Mouse (Mus musculus) cortical plate, adult 2 months (tissue): ENCODE results near the gene 1700008O03Rik. TPM values are rescaled to one million over a fixed set of nuclear protein-coding genes. Genes with fewer than 3 reads are reported as not detected.
A peak's percentile ranks its signal among the peaks of the same experiment; 100 is the strongest.

Source experiments
- H3K27ac ChIP-seq: fragments of 200-500 bp; 2 replicates; pipeline ENCODE4 v1.5.1; 2012; ENCODE audit warnings: low read length, control low read depth, inconsistent platforms; ENCODE audit not compliant: insufficient read depth
- H3K4me1 ChIP-seq: fragments of 200-500 bp; 2 replicates; pipeline ENCODE4 v1.6.1; 2011; ENCODE audit warnings: low read length; ENCODE audit not compliant: control insufficient read depth, insufficient read depth
- H3K4me3 ChIP-seq: fragments of 200-500 bp; 2 replicates; pipeline ENCODE4 v1.5.1; 2011; ENCODE audit warnings: mild to moderate bottlenecking, low read length, control low read depth; ENCODE audit not compliant: insufficient read depth
- CTCF ChIP-seq: fragments of 200-500 bp; IDR thresholded peaks from 2 replicates; pipeline ENCODE4 v1.5.1; 2011; ENCODE audit warnings: mild to moderate bottlenecking, control low read depth, low read length; ENCODE audit not compliant: insufficient read depth; ENCODE audit errors: extremely low read depth
- POLR2A ChIP-seq: fragments of 200-500 bp; IDR thresholded peaks from 2 replicates; pipeline ENCODE4 v1.6.1; 2011; ENCODE audit warnings: mild to moderate bottlenecking, low read length, control low read depth; ENCODE audit not compliant: insufficient read depth; ENCODE audit errors: extremely low read depth
- polyA plus RNA-seq: library from polyadenylated mRNA; depleted of rRNA; stranded (reverse); fragments of >200 nt; gene quantifications from 2 replicates; pipeline ENCODE4 v1.2.3, GENCODE M21; 2012

Gene 1700008O03Rik
- polyA plus RNA-seq, 1 experiment, result 3.7 TPM

DNA sequence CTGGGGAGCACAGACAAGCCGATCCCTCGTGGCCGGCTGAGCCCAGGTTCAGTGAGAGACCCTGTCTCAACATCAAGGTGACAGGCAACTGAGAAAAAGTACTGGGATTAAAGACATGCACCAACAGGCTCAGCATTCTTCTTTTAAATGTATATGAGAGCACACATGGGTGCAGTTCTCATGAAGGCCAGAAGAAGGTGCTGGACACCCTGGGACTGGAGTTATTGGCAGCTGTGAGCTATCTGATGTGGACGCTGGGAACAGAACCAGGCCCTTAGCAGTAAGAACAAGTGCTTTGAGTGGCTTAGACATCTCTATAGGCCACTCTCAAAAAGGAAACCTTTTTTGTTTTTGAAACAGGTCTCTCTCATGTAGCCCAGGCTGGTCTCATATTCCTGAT, 25.5 kb upstream of the 1700008O03Rik start:
- H3K4me1 ChIP-seq, result no peaks in the 10 kb centered on the region
- no peak for TF ChIP-seq POLR2A
- no peak for TF ChIP-seq CTCF
- no peak overlapping the region for H3K4me3 ChIP-seq
- H3K27ac ChIP-seq, result no peak overlapping the region

DNA sequence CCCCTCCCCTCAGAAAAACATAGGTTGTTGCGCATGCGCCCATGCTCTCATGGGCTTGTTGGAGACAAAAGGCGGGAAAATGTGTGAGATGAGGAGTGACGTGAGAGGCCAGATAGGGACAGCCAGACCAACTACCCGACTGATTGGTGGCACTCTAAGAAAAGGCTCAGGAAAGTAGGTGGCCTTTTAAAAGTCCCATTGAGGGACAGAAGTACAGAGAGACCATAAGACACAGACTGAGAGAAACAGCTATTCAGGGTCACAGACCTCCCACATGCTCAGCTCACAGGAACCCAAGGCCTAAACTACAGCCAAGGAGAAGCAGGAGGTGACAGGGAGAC, 20.4 kb upstream of the 1700008O03Rik start:
- Histone ChIP-seq H3K4me1 (no peaks in the 10 kb centered on the region), H3K27ac (no peak overlapping the region), H3K4me3 (no peak overlapping the region)
- no peak for TF ChIP-seq CTCF
- TF ChIP-seq POLR2A, result no peak

DNA sequence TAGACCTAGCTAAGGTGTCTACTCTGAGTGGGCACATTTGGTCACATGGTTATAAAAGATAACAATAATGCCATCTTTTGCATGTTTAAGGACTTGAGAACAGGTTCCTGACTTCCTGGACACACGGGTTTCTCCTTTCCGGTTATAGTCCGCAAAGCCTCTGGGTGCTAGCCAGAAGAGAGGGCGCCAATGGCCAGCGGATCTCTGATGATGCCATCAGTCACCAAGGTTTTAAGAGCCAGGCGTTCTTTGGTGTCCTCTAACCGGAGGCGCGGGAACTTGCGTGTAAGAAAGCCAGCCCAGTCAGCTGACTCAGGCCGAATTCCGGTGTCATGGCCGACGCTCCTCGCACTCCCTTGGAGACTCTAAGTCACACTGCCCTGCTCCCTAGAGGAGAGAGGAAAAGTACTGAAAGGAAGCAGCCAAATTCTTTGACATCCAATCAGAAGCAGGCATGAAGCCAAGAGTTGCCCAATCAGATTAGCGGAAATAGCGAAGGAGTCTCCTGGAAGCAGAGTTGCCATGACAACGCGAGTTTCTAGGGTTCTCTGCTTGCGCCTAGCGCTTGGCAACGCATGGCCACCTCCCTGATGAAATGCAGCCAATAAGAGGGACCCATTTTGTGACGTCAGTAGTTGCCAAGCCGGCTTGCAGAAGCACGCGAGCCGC, 19.9 kb upstream of the 1700008O03Rik start:
- TF ChIP-seq POLR2A (peak; percentile 79), CTCF (no peak)

DNA sequence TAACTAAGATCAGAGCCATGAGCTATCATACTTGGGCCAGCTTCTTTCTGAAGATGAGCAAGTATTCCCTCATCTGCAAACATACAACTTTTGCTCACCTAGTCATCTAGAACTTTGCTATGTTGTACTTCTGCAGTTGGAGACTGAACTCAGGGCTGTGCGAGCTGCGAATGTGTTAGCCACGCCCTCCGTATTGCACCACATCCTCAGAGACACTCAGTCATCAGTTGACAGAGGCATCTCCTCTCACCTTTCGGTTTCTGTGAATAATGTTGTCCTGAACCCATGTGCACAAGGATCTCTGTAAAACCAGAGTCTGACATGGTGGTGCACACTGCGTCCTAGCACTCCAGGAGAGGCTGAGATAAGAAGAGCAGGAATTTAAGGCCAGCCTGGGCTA, 16.1 kb upstream of the 1700008O03Rik start:
- TF ChIP-seq POLR2A, result no peak
- TF ChIP-seq CTCF, result no peak
- no peak overlapping the region for H3K4me3 ChIP-seq
- no peaks in the 10 kb centered on the region for H3K4me1 ChIP-seq
- H3K27ac ChIP-seq, result no peak overlapping the region

More for the DNA sequence above, 19.9 kb upstream of the 1700008O03Rik start:
- Histone ChIP-seq H3K4me1 (no peaks in the 10 kb centered on the region), H3K27ac (no peak overlapping the region), H3K4me3 (peak overlapping the region; percentile 3)

DNA sequence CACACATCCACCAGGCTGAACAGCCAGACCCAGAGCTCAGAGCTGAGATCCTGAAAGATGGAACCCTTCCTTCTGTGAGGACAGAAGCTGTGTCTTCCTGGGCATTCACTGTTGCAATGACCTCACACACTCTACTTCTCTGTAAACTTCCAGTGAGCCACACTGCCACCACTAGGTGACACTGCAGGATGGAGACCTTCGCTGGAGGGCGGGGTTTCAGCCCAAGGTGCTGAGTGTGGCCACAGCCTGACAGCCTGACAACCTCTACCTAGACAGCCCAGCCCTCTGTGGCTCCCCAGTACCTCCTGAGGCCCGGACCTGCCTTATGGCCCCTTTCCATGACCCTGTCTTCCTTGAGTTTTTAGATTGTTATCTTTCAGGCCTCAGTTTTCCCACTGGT, 12.9 kb upstream of the 1700008O03Rik start:
- TF ChIP-seq CTCF (peak; percentile 66), POLR2A (no peak)
- Histone ChIP-seq H3K27ac (no peak overlapping the region), H3K4me1 (no peaks in the 10 kb centered on the region), H3K4me3 (no peak overlapping the region)

DNA sequence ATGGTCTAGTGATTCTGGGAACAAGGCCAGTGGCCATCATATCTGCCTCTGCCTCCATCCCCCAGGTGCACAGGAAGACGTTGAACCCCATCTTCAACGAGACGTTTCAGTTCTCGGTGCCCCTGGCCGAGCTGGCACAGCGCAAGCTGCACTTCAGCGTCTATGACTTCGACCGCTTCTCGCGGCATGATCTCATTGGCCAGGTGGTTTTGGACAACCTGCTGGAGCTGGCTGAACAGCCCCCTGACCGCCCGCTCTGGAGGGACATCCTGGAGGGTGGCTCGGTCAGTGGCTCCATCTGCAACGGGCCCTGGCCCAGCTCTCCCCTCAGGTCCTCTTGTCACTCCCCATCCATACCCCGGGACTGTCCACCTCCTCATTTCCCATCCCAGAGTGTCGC, 7.7 kb upstream of the 1700008O03Rik start:
- no peaks in the 10 kb centered on the region for H3K4me1 ChIP-seq
- TF ChIP-seq POLR2A (no peak), CTCF (no peak)
- H3K4me3 ChIP-seq, result no peak overlapping the region
- H3K27ac ChIP-seq, result no peak overlapping the region

DNA sequence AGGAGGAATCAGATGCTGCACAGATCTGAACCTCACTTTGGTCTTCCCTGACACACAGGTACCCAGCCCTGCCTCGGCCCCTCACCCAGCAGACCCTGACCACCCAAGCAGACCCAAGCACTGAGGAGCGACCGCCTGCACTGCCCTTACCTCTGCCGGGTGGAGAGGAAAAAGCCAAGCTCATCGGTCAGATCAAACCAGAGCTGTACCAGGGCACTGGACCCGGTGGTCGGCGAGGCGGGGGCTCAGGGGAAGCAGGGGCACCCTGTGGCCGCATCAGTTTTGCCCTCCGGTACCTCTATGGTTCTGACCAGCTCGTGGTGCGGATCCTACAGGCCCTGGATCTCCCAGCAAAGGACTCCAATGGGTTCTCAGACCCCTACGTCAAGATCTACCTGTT, 6.7 kb upstream of the 1700008O03Rik start:
- no peak overlapping the region for H3K27ac ChIP-seq
- TF ChIP-seq POLR2A (no peak), CTCF (no peak)
- no peak overlapping the region for H3K4me3 ChIP-seq
- no peaks in the 10 kb centered on the region for H3K4me1 ChIP-seq

DNA sequence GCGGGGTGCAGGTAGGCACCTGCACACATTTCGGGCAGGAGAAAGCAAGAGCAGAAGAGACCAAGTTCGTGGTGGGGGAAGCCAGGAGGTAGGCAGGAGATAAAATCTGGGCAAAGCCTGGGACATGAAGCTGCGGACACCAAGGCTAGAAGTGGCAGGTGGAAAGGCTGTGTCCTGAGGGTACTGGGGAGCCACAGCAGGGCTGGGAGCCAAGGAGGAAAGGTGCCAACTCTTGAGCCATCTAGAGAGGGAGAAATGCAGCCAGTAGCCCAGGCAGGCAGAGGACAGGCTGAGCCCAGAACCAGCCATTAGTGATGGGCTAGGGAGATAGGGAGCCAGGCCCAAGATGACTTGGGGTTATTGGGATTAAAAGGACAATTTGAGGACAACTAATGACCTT, 6.2 kb upstream of the 1700008O03Rik start:
- Histone ChIP-seq H3K27ac (no peak overlapping the region), H3K4me1 (no peaks in the 10 kb centered on the region), H3K4me3 (no peak overlapping the region)
- TF ChIP-seq POLR2A (no peak), CTCF (no peak)

DNA sequence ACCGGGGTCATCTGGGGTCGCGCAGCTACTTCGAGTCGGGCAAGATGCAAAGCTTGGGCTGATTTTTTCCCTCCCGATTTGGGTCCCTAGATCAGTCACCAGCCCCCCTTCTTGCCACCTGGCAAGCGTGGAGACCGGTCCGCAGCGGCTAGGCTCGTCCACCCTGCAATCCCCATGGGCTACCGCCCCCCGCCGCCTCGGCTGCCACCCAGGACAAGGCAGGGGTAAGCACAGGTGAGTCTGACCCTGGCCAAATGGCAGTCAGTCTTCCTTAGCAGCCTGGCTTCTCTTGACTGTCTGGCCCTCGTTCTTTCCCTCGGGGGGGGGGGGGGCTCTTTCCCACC, 932 bp downstream of the 1700008O03Rik start:
- Histone ChIP-seq H3K4me1 (no peaks in the 10 kb centered on the region), H3K4me3 (peak overlapping the region; percentile 56), H3K27ac (peak overlapping the region; percentile 24; the same call in 1 of the 2 replicates)
- TF ChIP-seq POLR2A, result no peak
- TF ChIP-seq CTCF, result no peak

DNA sequence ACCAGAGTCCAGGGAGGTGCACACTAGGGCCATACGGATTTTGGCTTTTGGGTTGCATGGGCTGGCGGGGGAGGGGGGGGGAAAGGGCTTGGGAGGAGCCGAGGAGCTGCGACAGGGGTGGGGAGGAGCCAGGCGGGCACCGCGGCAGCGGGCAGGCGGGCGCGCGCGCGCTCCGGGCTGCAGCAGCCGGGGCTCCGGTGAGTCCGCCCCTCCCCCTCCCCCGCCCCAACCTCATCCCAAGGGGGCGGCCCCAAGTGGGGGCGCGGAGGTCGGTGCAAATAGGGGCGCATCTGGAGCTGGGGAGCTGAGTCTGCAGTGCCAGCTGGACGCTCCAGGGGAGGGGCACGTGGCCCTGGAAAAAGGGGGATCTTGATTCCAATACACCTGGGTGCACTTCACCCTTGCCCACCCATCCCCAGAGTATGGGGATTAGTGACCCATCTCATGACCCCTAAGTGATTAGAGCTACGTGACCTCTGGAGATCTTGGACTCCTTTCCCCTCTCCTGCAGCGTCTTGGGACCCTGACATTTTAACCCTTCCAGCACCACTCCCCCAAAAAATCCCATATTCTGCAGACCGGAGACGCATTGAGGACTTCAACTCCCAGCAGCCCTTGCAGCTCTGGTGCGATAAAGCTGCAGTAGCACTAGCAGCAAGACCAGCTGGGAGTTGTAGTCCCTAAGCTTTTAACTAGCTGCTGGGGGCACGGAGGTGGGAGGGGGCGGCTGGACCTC, 1.5 kb downstream of the 1700008O03Rik start, which contains the start of gene Syt3:
TSS of gene Syt3 (plus strand) at position 123 of the 736 bp plus-strand sequence.
- Histone ChIP-seq H3K4me3 (peak within 1 kb of the TSS; percentile 56), H3K27ac (peak within 1 kb of the TSS; percentile 83), H3K4me1 (no peaks in the 10 kb centered on the region)
- TF ChIP-seq CTCF (no peak), POLR2A (no peak)
